Mouse (Mus musculus): ENCODE data around the gene Dok1. TPM values are rescaled to one million over a fixed set of nuclear protein-coding genes. Genes with fewer than 3 reads are reported as not detected.

Gene Dok1
- polyA plus RNA-seq, 1 experiment from 2014 or later: 9.7 TPM

GRCm38 (mm10) chr6:83027293-83027692, 6.0 kb downstream of the Dok1 start:
- Histone ChIP-seq H3K9ac (replicated peaks; ENCODE audit: low read depth, low read length) (no peak overlapping the region), H3K36me3 (ENCODE audit: control insufficient read depth, insufficient read depth, low read length) (no peaks in the 10 kb centered on the region), H3K27me3 (ENCODE audit: control insufficient read depth, insufficient read depth, low read length) (no peaks in the 10 kb centered on the region), H3K4me1 (ENCODE audit: control insufficient read depth, insufficient read depth, low read length) (no peaks in the 10 kb centered on the region), H3K9me3 (ENCODE audit: control insufficient read depth, low read depth, low read length) (no peaks in the 10 kb centered on the region), H3K4me3 (ENCODE audit: low read depth, low read length) (no peak overlapping the region), H3K4me2 (replicated peaks; ENCODE audit: low read depth, low read length) (no peak overlapping the region), H3K27ac (ENCODE audit: low read length) (no peak overlapping the region)
- no peak for ATAC-seq (ENCODE audit: insufficient number of reproducible peaks, insufficient read depth, low FRiP score, low read depth)
- WGBS: 86% methylated on average over 8 of the region's 8 CpGs

GRCm38 (mm10) chr6:83025221-83025620, 8.1 kb downstream of the Dok1 start:
- 91% methylated on average over 4 of the region's 4 CpGs for WGBS
- H3K36me3 ChIP-seq (ENCODE audit: control insufficient read depth, insufficient read depth, low read length): no peaks in the 10 kb centered on the region
- H3K9ac ChIP-seq (replicated peaks; ENCODE audit: low read depth, low read length): no peak overlapping the region
- no peaks in the 10 kb centered on the region for H3K9me3 ChIP-seq (ENCODE audit: control insufficient read depth, low read depth, low read length)
- H3K4me3 ChIP-seq (ENCODE audit: low read depth, low read length): no peak overlapping the region
- no peaks in the 10 kb centered on the region for H3K4me1 ChIP-seq (ENCODE audit: control insufficient read depth, insufficient read depth, low read length)
- no peak overlapping the region for H3K4me2 ChIP-seq (replicated peaks; ENCODE audit: low read depth, low read length)
- ATAC-seq (ENCODE audit: insufficient number of reproducible peaks, insufficient read depth, low FRiP score, low read depth): no peak
- H3K27ac ChIP-seq (ENCODE audit: low read length): no peak overlapping the region
- no peaks in the 10 kb centered on the region for H3K27me3 ChIP-seq (ENCODE audit: control insufficient read depth, insufficient read depth, low read length)

- H3K36me3 ChIP-seq (ENCODE audit: control insufficient read depth, insufficient read depth, low read length): no peaks in the 10 kb centered on the region
- H3K9ac ChIP-seq (replicated peaks; ENCODE audit: low read depth, low read length): no peak overlapping the region
- H3K27me3 ChIP-seq (ENCODE audit: control insufficient read depth, insufficient read depth, low read length): no peaks in the 10 kb centered on the region
- H3K27ac ChIP-seq (ENCODE audit: low read length): no peak overlapping the region
- WGBS: 63% methylated on average over 4 of the region's 4 CpGs
- no peaks in the 10 kb centered on the region for H3K9me3 ChIP-seq (ENCODE audit: control insufficient read depth, low read depth, low read length)
- no peak overlapping the region for H3K4me3 ChIP-seq (ENCODE audit: low read depth, low read length)
- no peak overlapping the region for H3K4me2 ChIP-seq (replicated peaks; ENCODE audit: low read depth, low read length)
- H3K4me1 ChIP-seq (ENCODE audit: control insufficient read depth, insufficient read depth, low read length): no peaks in the 10 kb centered on the region
- ATAC-seq (ENCODE audit: insufficient number of reproducible peaks, insufficient read depth, low FRiP score, low read depth): no peak
These were observed 8.8 kb downstream of the Dok1 start for GRCm38 (mm10) chr6:83024421-83024820.

- WGBS: 90% methylated on average over 2 of the region's 2 CpGs
- H3K4me3 ChIP-seq (ENCODE audit: low read depth, low read length): no peak overlapping the region
These were observed 9.5 kb downstream of the Dok1 start for GRCm38 (mm10) chr6:83023786-83024185.

GRCm38 (mm10) chr6:83023008-83023407, 10.3 kb downstream of the Dok1 start:
- WGBS: 88% methylated on average over 9 of the region's 9 CpGs

More at GRCm38 (mm10) chr6:83023786-83024185, 9.5 kb downstream of the Dok1 start:
- Histone ChIP-seq H3K9me3 (ENCODE audit: control insufficient read depth, low read depth, low read length) (no peaks in the 10 kb centered on the region), H3K4me1 (ENCODE audit: control insufficient read depth, insufficient read depth, low read length) (no peaks in the 10 kb centered on the region), H3K27ac (ENCODE audit: low read length) (no peak overlapping the region), H3K9ac (replicated peaks; ENCODE audit: low read depth, low read length) (no peak overlapping the region), H3K27me3 (ENCODE audit: control insufficient read depth, insufficient read depth, low read length) (no peaks in the 10 kb centered on the region), H3K36me3 (ENCODE audit: control insufficient read depth, insufficient read depth, low read length) (no peaks in the 10 kb centered on the region), H3K4me2 (replicated peaks; ENCODE audit: low read depth, low read length) (no peak overlapping the region)
- ATAC-seq (ENCODE audit: insufficient number of reproducible peaks, insufficient read depth, low FRiP score, low read depth): no peak

GRCm38 (mm10) chr6:83020836-83021593, 12.3 kb downstream of the Dok1 start:
- Histone ChIP-seq H3K36me3 (ENCODE audit: control insufficient read depth, insufficient read depth, low read length) (no peaks in the 10 kb centered on the region), H3K4me2 (replicated peaks; ENCODE audit: low read depth, low read length) (no peak overlapping the region), H3K27ac (ENCODE audit: low read length) (no peak overlapping the region), H3K9me3 (ENCODE audit: control insufficient read depth, low read depth, low read length) (no peaks in the 10 kb centered on the region), H3K9ac (replicated peaks; ENCODE audit: low read depth, low read length) (no peak overlapping the region), H3K4me1 (ENCODE audit: control insufficient read depth, insufficient read depth, low read length) (no peaks in the 10 kb centered on the region), H3K4me3 (ENCODE audit: low read depth, low read length) (no peak overlapping the region), H3K27me3 (ENCODE audit: control insufficient read depth, insufficient read depth, low read length) (no peaks in the 10 kb centered on the region)
- WGBS: 76% methylated on average over 4 of the region's 4 CpGs
- no peak for ATAC-seq (ENCODE audit: insufficient number of reproducible peaks, insufficient read depth, low FRiP score, low read depth)

More at GRCm38 (mm10) chr6:83023008-83023407, 10.3 kb downstream of the Dok1 start:
- Histone ChIP-seq H3K27me3 (ENCODE audit: control insufficient read depth, insufficient read depth, low read length) (no peaks in the 10 kb centered on the region), H3K4me3 (ENCODE audit: low read depth, low read length) (no peak overlapping the region), H3K9me3 (ENCODE audit: control insufficient read depth, low read depth, low read length) (no peaks in the 10 kb centered on the region), H3K9ac (replicated peaks; ENCODE audit: low read depth, low read length) (no peak overlapping the region), H3K27ac (ENCODE audit: low read length) (no peak overlapping the region), H3K4me1 (ENCODE audit: control insufficient read depth, insufficient read depth, low read length) (no peaks in the 10 kb centered on the region), H3K36me3 (ENCODE audit: control insufficient read depth, insufficient read depth, low read length) (no peaks in the 10 kb centered on the region), H3K4me2 (replicated peaks; ENCODE audit: low read depth, low read length) (no peak overlapping the region)
- no peak for ATAC-seq (ENCODE audit: insufficient number of reproducible peaks, insufficient read depth, low FRiP score, low read depth)

GRCm38 (mm10) chr6:83020121-83020520, 13.2 kb downstream of the Dok1 start:
- no peak overlapping the region for H3K4me2 ChIP-seq (replicated peaks; ENCODE audit: low read depth, low read length)
- no peak overlapping the region for H3K4me3 ChIP-seq (ENCODE audit: low read depth, low read length)
- H3K27me3 ChIP-seq (ENCODE audit: control insufficient read depth, insufficient read depth, low read length): no peaks in the 10 kb centered on the region
- H3K36me3 ChIP-seq (ENCODE audit: control insufficient read depth, insufficient read depth, low read length): no peaks in the 10 kb centered on the region
- WGBS: 77% methylated on average over 6 of the region's 6 CpGs
- H3K9me3 ChIP-seq (ENCODE audit: control insufficient read depth, low read depth, low read length): no peaks in the 10 kb centered on the region
- ATAC-seq (ENCODE audit: insufficient number of reproducible peaks, insufficient read depth, low FRiP score, low read depth): no peak
- H3K9ac ChIP-seq (replicated peaks; ENCODE audit: low read depth, low read length): no peak overlapping the region
- H3K27ac ChIP-seq (ENCODE audit: low read length): no peak overlapping the region
- H3K4me1 ChIP-seq (ENCODE audit: control insufficient read depth, insufficient read depth, low read length): no peaks in the 10 kb centered on the region

GRCm38 (mm10) chr6:83019044-83019443, 14.2 kb downstream of the Dok1 start:
- Histone ChIP-seq H3K4me3 (ENCODE audit: low read depth, low read length) (no peak overlapping the region), H3K36me3 (ENCODE audit: control insufficient read depth, insufficient read depth, low read length) (no peaks in the 10 kb centered on the region), H3K9ac (replicated peaks; ENCODE audit: low read depth, low read length) (no peak overlapping the region), H3K27ac (ENCODE audit: low read length) (no peak overlapping the region), H3K27me3 (ENCODE audit: control insufficient read depth, insufficient read depth, low read length) (no peaks in the 10 kb centered on the region), H3K9me3 (ENCODE audit: control insufficient read depth, low read depth, low read length) (no peaks in the 10 kb centered on the region), H3K4me2 (replicated peaks; ENCODE audit: low read depth, low read length) (no peak overlapping the region), H3K4me1 (ENCODE audit: control insufficient read depth, insufficient read depth, low read length) (no peaks in the 10 kb centered on the region)
- no peak for ATAC-seq (ENCODE audit: insufficient number of reproducible peaks, insufficient read depth, low FRiP score, low read depth)
- 70% methylated on average over 3 of the region's 3 CpGs for WGBS

- Histone ChIP-seq H3K9me3 (ENCODE audit: control insufficient read depth, low read depth, low read length) (no peaks in the 10 kb centered on the region), H3K27ac (ENCODE audit: low read length) (no peak overlapping the region), H3K36me3 (ENCODE audit: control insufficient read depth, insufficient read depth, low read length) (no peaks in the 10 kb centered on the region), H3K4me2 (replicated peaks; ENCODE audit: low read depth, low read length) (no peak overlapping the region), H3K27me3 (ENCODE audit: control insufficient read depth, insufficient read depth, low read length) (no peaks in the 10 kb centered on the region), H3K4me3 (ENCODE audit: low read depth, low read length) (no peak overlapping the region), H3K4me1 (ENCODE audit: control insufficient read depth, insufficient read depth, low read length) (no peaks in the 10 kb centered on the region), H3K9ac (replicated peaks; ENCODE audit: low read depth, low read length) (no peak overlapping the region)
- ATAC-seq (ENCODE audit: insufficient number of reproducible peaks, insufficient read depth, low FRiP score, low read depth): no peak
- 66% methylated on average over 3 of the region's 3 CpGs for WGBS
These were observed 16.1 kb downstream of the Dok1 start for GRCm38 (mm10) chr6:83017190-83017589.
